Mouse (Mus musculus): ENCODE measurements around the gene Jmjd1c. TPM values are rescaled to one million over a fixed set of nuclear protein-coding genes. Genes with fewer than 3 reads are reported as not detected.
A peak's percentile ranks its signal among the peaks of the same experiment; 100 is the strongest.

Gene Jmjd1c
- total RNA-seq, 1 experiment, result 93.0 TPM

- no peak overlapping the region for H3K27ac ChIP-seq (ENCODE audit: insufficient read depth, low read depth, low read length, poor library complexity, severe bottlenecking)
- no peak overlapping the region for H3K9ac ChIP-seq (ENCODE audit: insufficient read depth, low read depth, low read length, poor library complexity, severe bottlenecking)
- peak; percentile 60 for DNase-seq (ENCODE audit: low read depth, low spot score)
- peaks cover 4% of the 10 kb centered on the region for H3K36me3 ChIP-seq (ENCODE audit: control insufficient read depth, insufficient read depth, low read length, poor library complexity, severe bottlenecking)
- H3K9me3 ChIP-seq (ENCODE audit: control insufficient read depth, insufficient read depth, low read depth, low read length), result no peaks in the 10 kb centered on the region
- no peak overlapping the region for H3K4me3 ChIP-seq (ENCODE audit: insufficient read depth in 1 of 2, low read depth in 1 of 2, low read length in 2 of 2, poor library complexity in 1 of 2, severe bottlenecking in 1 of 2)
- TF ChIP-seq HCFC1 (IDR thresholded peaks at IDR 0.05; ENCODE audit: borderline replicate concordance, insufficient read depth, low read length) (no peak), ZC3H11A (IDR thresholded peaks at IDR 0.05; ENCODE audit: borderline replicate concordance, low read depth, low read length) (peak; percentile 27; the same call in 1 of the 2 replicates)
- H3K4me1 ChIP-seq (ENCODE audit: control insufficient read depth in 2 of 2, insufficient read depth in 2 of 2, low read length in 2 of 2, poor library complexity in 1 of 2), result peaks cover 8 to 11% of the 10 kb centered on the region in 2 experiments; a peak in 3 of 4 replicates
- in situ Hi-C loops (cut with MboI; ENCODE audit: low sequenced_read_pairs in 2 of 2, unreplicated experiment in 2 of 2), result no loop called here
These were observed 96.4 kb downstream of the Jmjd1c start for GRCm38 (mm10) chr10:67192366-67192765.

- no peak overlapping the region for H3K27ac ChIP-seq (ENCODE audit: insufficient read depth, low read depth, low read length, poor library complexity, severe bottlenecking)
- peaks cover 4% of the 10 kb centered on the region for H3K36me3 ChIP-seq (ENCODE audit: control insufficient read depth, insufficient read depth, low read length, poor library complexity, severe bottlenecking)
- no peak overlapping the region for H3K4me3 ChIP-seq (ENCODE audit: insufficient read depth in 1 of 2, low read depth in 1 of 2, low read length in 2 of 2, poor library complexity in 1 of 2, severe bottlenecking in 1 of 2)
- in situ Hi-C loops (cut with MboI; ENCODE audit: low sequenced_read_pairs in 2 of 2, unreplicated experiment in 2 of 2), result no loop called here
- peaks cover 4 to 11% of the 10 kb centered on the region in 2 experiments; a peak in 2 of 4 replicates for H3K4me1 ChIP-seq (ENCODE audit: control insufficient read depth in 2 of 2, insufficient read depth in 2 of 2, low read length in 2 of 2, poor library complexity in 1 of 2)
- no peaks in the 10 kb centered on the region for H3K9me3 ChIP-seq (ENCODE audit: control insufficient read depth, insufficient read depth, low read depth, low read length)
- DNase-seq (ENCODE audit: low read depth, low spot score), result no peak
- TF ChIP-seq MAFK (IDR thresholded peaks at IDR 0.05; ENCODE audit: insufficient read depth, low read depth, low read length), result no peak
- no peak overlapping the region for H3K9ac ChIP-seq (ENCODE audit: insufficient read depth, low read depth, low read length, poor library complexity, severe bottlenecking)
These were observed 97.2 kb downstream of the Jmjd1c start for GRCm38 (mm10) chr10:67193003-67193652.

GRCm38 (mm10) chr10:67194046-67194445 lies 98.1 kb downstream of the Jmjd1c start:
- Histone ChIP-seq H3K9ac (ENCODE audit: insufficient read depth, low read depth, low read length, poor library complexity, severe bottlenecking) (no peak overlapping the region), H3K36me3 (ENCODE audit: control insufficient read depth, insufficient read depth, low read length, poor library complexity, severe bottlenecking) (peaks cover 4% of the 10 kb centered on the region), H3K9me3 (ENCODE audit: control insufficient read depth, insufficient read depth, low read depth, low read length) (no peaks in the 10 kb centered on the region), H3K4me3 (ENCODE audit: insufficient read depth in 1 of 2, low read depth in 1 of 2, low read length in 2 of 2, poor library complexity in 1 of 2, severe bottlenecking in 1 of 2) (no peak overlapping the region), H3K4me1 (ENCODE audit: control insufficient read depth in 2 of 2, insufficient read depth in 2 of 2, low read length in 2 of 2, poor library complexity in 1 of 2) (peaks cover 0 to 8% of the 10 kb centered on the region in 2 experiments; a peak in 1 of 4 replicates), H3K27ac (ENCODE audit: insufficient read depth, low read depth, low read length, poor library complexity, severe bottlenecking) (no peak overlapping the region)
- no peak for TF ChIP-seq ZC3H11A (IDR thresholded peaks at IDR 0.05; ENCODE audit: borderline replicate concordance, low read depth, low read length)
- no peak for TF ChIP-seq CHD2 (IDR thresholded peaks at IDR 0.05; ENCODE audit: low read depth, low read length)
- no peak for TF ChIP-seq HCFC1 (IDR thresholded peaks at IDR 0.05; ENCODE audit: borderline replicate concordance, insufficient read depth, low read length)
- TF ChIP-seq MAFK (IDR thresholded peaks at IDR 0.05; ENCODE audit: insufficient read depth, low read depth, low read length), result no peak
- TF ChIP-seq ZNF384 (IDR thresholded peaks at IDR 0.05; ENCODE audit: low read depth, low read length), result no peak
- DNase-seq (ENCODE audit: low read depth, low spot score), result no peak
- in situ Hi-C loops (cut with MboI; ENCODE audit: low sequenced_read_pairs in 2 of 2, unreplicated experiment in 2 of 2), result no loop called here

- TF ChIP-seq ZC3H11A (IDR thresholded peaks at IDR 0.05; ENCODE audit: borderline replicate concordance, low read depth, low read length) (no peak), ZNF384 (IDR thresholded peaks at IDR 0.05; ENCODE audit: low read depth, low read length) (no peak), MAFK (IDR thresholded peaks at IDR 0.05; ENCODE audit: insufficient read depth, low read depth, low read length) (no peak), CHD2 (IDR thresholded peaks at IDR 0.05; ENCODE audit: low read depth, low read length) (no peak), HCFC1 (IDR thresholded peaks at IDR 0.05; ENCODE audit: borderline replicate concordance, insufficient read depth, low read length) (no peak)
- H3K4me3 ChIP-seq (ENCODE audit: insufficient read depth in 1 of 2, low read depth in 1 of 2, low read length in 2 of 2, poor library complexity in 1 of 2, severe bottlenecking in 1 of 2), result no peak overlapping the region
- peaks cover 0 to 7% of the 10 kb centered on the region in 2 experiments; a peak in 1 of 4 replicates for H3K4me1 ChIP-seq (ENCODE audit: control insufficient read depth in 2 of 2, insufficient read depth in 2 of 2, low read length in 2 of 2, poor library complexity in 1 of 2)
- peaks cover 4% of the 10 kb centered on the region for H3K36me3 ChIP-seq (ENCODE audit: control insufficient read depth, insufficient read depth, low read length, poor library complexity, severe bottlenecking)
- no peak overlapping the region for H3K27ac ChIP-seq (ENCODE audit: insufficient read depth, low read depth, low read length, poor library complexity, severe bottlenecking)
- H3K9me3 ChIP-seq (ENCODE audit: control insufficient read depth, insufficient read depth, low read depth, low read length), result no peaks in the 10 kb centered on the region
- H3K9ac ChIP-seq (ENCODE audit: insufficient read depth, low read depth, low read length, poor library complexity, severe bottlenecking), result no peak overlapping the region
- in situ Hi-C loops (cut with MboI; ENCODE audit: low sequenced_read_pairs in 2 of 2, unreplicated experiment in 2 of 2), result no loop called here
- DNase-seq (ENCODE audit: low read depth, low spot score), result no peak
These were observed 99.7 kb downstream of the Jmjd1c start for GRCm38 (mm10) chr10:67195671-67196070.

GRCm38 (mm10) chr10:67197186-67197585 lies 101.3 kb downstream of the Jmjd1c start:
- in situ Hi-C loops (cut with MboI; ENCODE audit: low sequenced_read_pairs in 2 of 2, unreplicated experiment in 2 of 2), result no loop called here
- Histone ChIP-seq H3K36me3 (ENCODE audit: control insufficient read depth, insufficient read depth, low read length, poor library complexity, severe bottlenecking) (peaks cover 4% of the 10 kb centered on the region), H3K4me3 (ENCODE audit: insufficient read depth in 1 of 2, low read depth in 1 of 2, low read length in 2 of 2, poor library complexity in 1 of 2, severe bottlenecking in 1 of 2) (no peak overlapping the region), H3K4me1 (ENCODE audit: control insufficient read depth in 2 of 2, insufficient read depth in 2 of 2, low read length in 2 of 2, poor library complexity in 1 of 2) (peaks cover 0 to 8% of the 10 kb centered on the region in 2 experiments; a peak in 1 of 4 replicates), H3K27ac (ENCODE audit: insufficient read depth, low read depth, low read length, poor library complexity, severe bottlenecking) (no peak overlapping the region), H3K9me3 (ENCODE audit: control insufficient read depth, insufficient read depth, low read depth, low read length) (no peaks in the 10 kb centered on the region), H3K9ac (ENCODE audit: insufficient read depth, low read depth, low read length, poor library complexity, severe bottlenecking) (no peak overlapping the region)
- no peak for TF ChIP-seq CHD2 (IDR thresholded peaks at IDR 0.05; ENCODE audit: low read depth, low read length)
- no peak for TF ChIP-seq ZC3H11A (IDR thresholded peaks at IDR 0.05; ENCODE audit: borderline replicate concordance, low read depth, low read length)
- TF ChIP-seq HCFC1 (IDR thresholded peaks at IDR 0.05; ENCODE audit: borderline replicate concordance, insufficient read depth, low read length), result no peak
- TF ChIP-seq ZNF384 (IDR thresholded peaks at IDR 0.05; ENCODE audit: low read depth, low read length), result no peak
- TF ChIP-seq MAFK (IDR thresholded peaks at IDR 0.05; ENCODE audit: insufficient read depth, low read depth, low read length), result no peak
- DNase-seq (ENCODE audit: low read depth, low spot score), result no peak
